In genomic region chr8:10722342-10722741, GRCm38 (mm10) we compare ENCODE assay signal across 17 mouse cellular contexts.
A peak's percentile ranks its signal among the peaks of the same experiment; 100 is the strongest.
DNase-seq lines count a peak whose midpoint lies in the region; ATAC-seq lines count a peak whose summit lies in the region.
"Had no signal": no experiment of that assay in that cellular context is flagged by ENCODE, and none has a peak within 500 bp of the region (broad histone marks: within the 10 kb centered on the region; RNA-seq: fewer than 3 reads in every experiment).

No protein-coding gene starts in this region.

- no peaks in the 10 kb centered on the region for H3K36me3 ChIP-seq in forebrain, embryonic 13.5 days (ENCODE audit: poor library complexity, severe bottlenecking)
- no peaks in the 10 kb centered on the region for H3K36me3 ChIP-seq in forebrain, embryonic 11.5 days (ENCODE audit: control insufficient read depth, insufficient read depth, low read length)
- H3K36me3 ChIP-seq in forebrain, embryonic 14.5 days (ENCODE audit: control insufficient read depth, insufficient read depth, low read length), result no peaks in the 10 kb centered on the region
- H3K36me3 ChIP-seq: embryonic facial prominence, embryonic 13.5 days; heart, embryonic 15.5 days had no signal

- peak; percentile 74 for ATAC-seq in forebrain, embryonic 13.5 days
- no peak for ATAC-seq in forebrain, embryonic 11.5 days (replicated peaks; ENCODE audit: low FRiP score)
- peak; percentile 32; the same call in 1 of the 2 replicates for ATAC-seq in forebrain, embryonic 14.5 days
- ATAC-seq: activated CD4-positive, CD25-positive, alpha-beta regulatory T cell, adult 4 months; inflammation-experienced regulatory T-cells, adult 6 months; intestine, postnatal 0 days; Patski had no signal

- no peak overlapping the region for H3K27ac ChIP-seq in forebrain, embryonic 13.5 days
- H3K27ac ChIP-seq in forebrain, embryonic 11.5 days (ENCODE audit: low read depth, low read length), result no peak overlapping the region
- no peak overlapping the region for H3K27ac ChIP-seq in forebrain, embryonic 14.5 days (ENCODE audit: low read depth, low read length)
- H3K27ac ChIP-seq: embryonic facial prominence, embryonic 13.5 days; heart, embryonic 15.5 days; hindbrain, embryonic 14.5 days had no signal

- WGBS in forebrain, embryonic 13.5 days, result 80% methylated on average over 3 of the region's 3 CpGs
- 86% methylated on average over 3 of the region's 3 CpGs for WGBS in forebrain, embryonic 11.5 days
- 69% methylated on average over 3 of the region's 3 CpGs for WGBS in forebrain, embryonic 14.5 days

- H3K4me1 ChIP-seq in forebrain, embryonic 13.5 days, result peaks cover 33% of the 10 kb centered on the region
- peaks cover 10% of the 10 kb centered on the region; the same call in 1 of the 2 replicates for H3K4me1 ChIP-seq in forebrain, embryonic 11.5 days (replicated peaks; ENCODE audit: control insufficient read depth, insufficient read depth, low read length)
- peaks cover 23% of the 10 kb centered on the region for H3K4me1 ChIP-seq in forebrain, embryonic 14.5 days (ENCODE audit: control insufficient read depth, insufficient read depth, low read length)
- H3K4me1 ChIP-seq: embryonic facial prominence, embryonic 13.5 days; heart, embryonic 15.5 days had no signal

- no peak for DNase-seq in forebrain, embryonic 11.5 days (ENCODE audit: low spot score)
- peak; percentile 9 for DNase-seq in CD4-positive helper T cell, adult 2 months (ENCODE audit: low read depth, low spot score)
- DNase-seq in forebrain, embryonic 14.5 days (ENCODE audit: low spot score), result no peak
- peak; percentile 32 for DNase-seq in induced T-regulatory cell, adult 2 months (ENCODE audit: low read depth)
- DNase-seq in heart, adult 9 months (ENCODE audit: low spot score in 2 of 2), result no peak
- DNase-seq: gastrocnemius, postnatal 10 days; heart, adult 18-20 months; heart, postnatal 14 days had no signal

- H3K27me3 ChIP-seq in forebrain, embryonic 13.5 days, result no peaks in the 10 kb centered on the region
- no peaks in the 10 kb centered on the region for H3K27me3 ChIP-seq in forebrain, embryonic 11.5 days (ENCODE audit: control insufficient read depth, insufficient read depth, low read length)
- 0 out of 2 replicates have a peak, but pooled peaks cover 2% of the 10 kb centered on the region for H3K27me3 ChIP-seq in forebrain, embryonic 14.5 days (replicated peaks; ENCODE audit: control insufficient read depth, insufficient read depth, low read length)
- H3K27me3 ChIP-seq: embryonic facial prominence, embryonic 13.5 days; heart, embryonic 15.5 days; Patski had no signal

- H3K4me3 ChIP-seq in forebrain, embryonic 13.5 days, result no peak overlapping the region
- H3K4me3 ChIP-seq in forebrain, embryonic 11.5 days (ENCODE audit: low read depth, low read length), result no peak overlapping the region
- H3K4me3 ChIP-seq in forebrain, embryonic 14.5 days (ENCODE audit: low read depth, low read length), result no peak overlapping the region
- H3K4me3 ChIP-seq: embryonic facial prominence, embryonic 13.5 days; heart, embryonic 15.5 days had no signal

- no peak overlapping the region for H3K4me2 ChIP-seq in forebrain, embryonic 13.5 days
- H3K4me2 ChIP-seq in forebrain, embryonic 11.5 days (ENCODE audit: low read depth, low read length, severe bottlenecking), result no peak overlapping the region
- no peak overlapping the region for H3K4me2 ChIP-seq in forebrain, embryonic 14.5 days (ENCODE audit: low read length)
- H3K4me2 ChIP-seq: embryonic facial prominence, embryonic 13.5 days; heart, embryonic 11.5 days; heart, embryonic 15.5 days; hindbrain, embryonic 14.5 days had no signal

- H3K9ac ChIP-seq in forebrain, embryonic 13.5 days, result no peak overlapping the region
- no peak overlapping the region for H3K9ac ChIP-seq in forebrain, embryonic 11.5 days (ENCODE audit: low read length)
- H3K9ac ChIP-seq in forebrain, embryonic 14.5 days (ENCODE audit: low read length), result no peak overlapping the region
- H3K9ac ChIP-seq: embryonic facial prominence, embryonic 13.5 days; heart, embryonic 15.5 days; hindbrain, embryonic 14.5 days had no signal

- H3K9me3 ChIP-seq in forebrain, embryonic 13.5 days (replicated peaks), result no peaks in the 10 kb centered on the region
- no peaks in the 10 kb centered on the region for H3K9me3 ChIP-seq in forebrain, embryonic 11.5 days (ENCODE audit: control insufficient read depth, low read length)
- no peaks in the 10 kb centered on the region for H3K9me3 ChIP-seq in forebrain, embryonic 14.5 days (replicated peaks; ENCODE audit: control insufficient read depth, low read length)
- H3K9me3 ChIP-seq: embryonic facial prominence, embryonic 13.5 days; heart, embryonic 15.5 days had no signal

Comparison
In these comparisons a context has a peak if more than half of its experiments do, and no peak if none do; other contexts are left out.
1. DNase-seq: peak in CD4-positive helper T cell, adult 2 months (single experiment) and induced T-regulatory cell, adult 2 months (single experiment); none in forebrain, embryonic 11.5 days (single experiment), forebrain, embryonic 14.5 days (single experiment) and heart, adult 9 months (0 of 2).